Mouse (Mus musculus) megakaryocyte, embryonic 14.5 days (primary cell): Measurements from ENCODE around the gene Fbxo4. TPM values are rescaled to one million over a fixed set of nuclear protein-coding genes. Genes with fewer than 3 reads are reported as not detected.
A peak's percentile ranks its signal among the peaks of the same experiment; 100 is the strongest.

ENCODE experiments used
- H3K27me3 ChIP-seq: replicated peaks from 2 replicates; pipeline ENCODE3; 2012; ENCODE audit warnings: inconsistent platforms
- H3K36me3 ChIP-seq: replicated peaks from 2 replicates; pipeline ENCODE3; 2012; ENCODE audit warnings: low read length, inconsistent platforms, mixed read lengths
- H3K4me1 ChIP-seq: 2 replicates; pipeline ENCODE4 v1.6.1; 2012; ENCODE audit warnings: inconsistent platforms
- H3K4me3 ChIP-seq: replicated peaks from 2 replicates; pipeline ENCODE3; 2012; ENCODE audit warnings: moderate library complexity, mild to moderate bottlenecking, inconsistent platforms
- H3K9me3 ChIP-seq: 2 replicates; pipeline ENCODE4 v1.6.1; 2012; ENCODE audit warnings: inconsistent platforms
- FLI1 ChIP-seq: IDR thresholded peaks from 2 replicates; pipeline ENCODE4 v1.6.1; 2012; ENCODE audit warnings: low read length, inconsistent platforms, mixed read lengths
- GATA1 ChIP-seq: IDR thresholded peaks from 3 replicates; pipeline ENCODE4 v1.6.1; 2012; ENCODE audit warnings: mixed read lengths, low read length, inconsistent platforms, borderline replicate concordance
- polyA plus RNA-seq: library from polyadenylated mRNA; stranded (reverse); fragments of >175 nt; gene quantifications from 2 replicates; pipeline ENCODE4 v1.2.3, GENCODE M21; 2012; ENCODE audit warnings: low replicate concordance; ENCODE audit not compliant: insufficient read depth

The Fbxo4 gene
- polyA plus RNA-seq, 1 experiment: 1.6 TPM

GRCm38 (mm10) chr15:3982732-3983131 is 3.4 kb upstream of the Fbxo4 start:
- H3K4me3 ChIP-seq: no peak overlapping the region
- peaks cover 23% of the 10 kb centered on the region for H3K4me1 ChIP-seq
- TF ChIP-seq GATA1 (no peak), FLI1 (no peak)
- no peaks in the 10 kb centered on the region for H3K9me3 ChIP-seq
- H3K27me3 ChIP-seq: no peaks in the 10 kb centered on the region
- H3K36me3 ChIP-seq: peaks cover 58% of the 10 kb centered on the region

GRCm38 (mm10) chr15:3979871-3980270 is 498 bp upstream of the Fbxo4 start:
- Histone ChIP-seq H3K4me3 (peak overlapping the region; percentile 93), H3K36me3 (peaks cover 41% of the 10 kb centered on the region), H3K27me3 (no peaks in the 10 kb centered on the region), H3K9me3 (no peaks in the 10 kb centered on the region), H3K4me1 (peaks cover 19% of the 10 kb centered on the region)
- TF ChIP-seq FLI1: no peak

- H3K9me3 ChIP-seq: no peaks in the 10 kb centered on the region
- TF ChIP-seq FLI1 (no peak), GATA1 (no peak)
- H3K36me3 ChIP-seq: peaks cover 29% of the 10 kb centered on the region
- no peak overlapping the region for H3K4me3 ChIP-seq
- H3K27me3 ChIP-seq: no peaks in the 10 kb centered on the region
- H3K4me1 ChIP-seq: peaks cover 13% of the 10 kb centered on the region
These were observed 1.1 kb downstream of the Fbxo4 start for GRCm38 (mm10) chr15:3978279-3978678.

- H3K9me3 ChIP-seq: no peaks in the 10 kb centered on the region
- H3K36me3 ChIP-seq: peaks cover 36% of the 10 kb centered on the region
- H3K4me1 ChIP-seq: no peaks in the 10 kb centered on the region
- no peak for TF ChIP-seq GATA1
- TF ChIP-seq FLI1: no peak
- no peak overlapping the region for H3K4me3 ChIP-seq
- no peaks in the 10 kb centered on the region for H3K27me3 ChIP-seq
These were observed 6.1 kb downstream of the Fbxo4 start for GRCm38 (mm10) chr15:3973300-3973699.

- no peaks in the 10 kb centered on the region for H3K9me3 ChIP-seq
- peaks cover 34% of the 10 kb centered on the region for H3K36me3 ChIP-seq
- no peaks in the 10 kb centered on the region for H3K4me1 ChIP-seq
- no peaks in the 10 kb centered on the region for H3K27me3 ChIP-seq
- no peak overlapping the region for H3K4me3 ChIP-seq
- TF ChIP-seq GATA1: no peak
- no peak for TF ChIP-seq FLI1
These were observed 9.2 kb downstream of the Fbxo4 start for GRCm38 (mm10) chr15:3970193-3970592.

- no peaks in the 10 kb centered on the region for H3K4me1 ChIP-seq
- no peak overlapping the region for H3K4me3 ChIP-seq
- no peaks in the 10 kb centered on the region for H3K27me3 ChIP-seq
- no peak for TF ChIP-seq GATA1
- TF ChIP-seq FLI1: no peak
- H3K36me3 ChIP-seq: peaks cover 32% of the 10 kb centered on the region
- H3K9me3 ChIP-seq: no peaks in the 10 kb centered on the region
These were observed 9.6 kb downstream of the Fbxo4 start for GRCm38 (mm10) chr15:3969743-3970142.

GRCm38 (mm10) chr15:3962251-3962650 is 17.1 kb downstream of the Fbxo4 start:
- Histone ChIP-seq H3K4me3 (no peak overlapping the region), H3K36me3 (peaks cover 3% of the 10 kb centered on the region), H3K27me3 (no peaks in the 10 kb centered on the region), H3K9me3 (no peaks in the 10 kb centered on the region), H3K4me1 (peaks cover 4% of the 10 kb centered on the region; the same call in 1 of the 2 replicates)
- TF ChIP-seq GATA1 (no peak), FLI1 (no peak)

GRCm38 (mm10) chr15:3960094-3960493 is 19.3 kb downstream of the Fbxo4 start:
- TF ChIP-seq GATA1: no peak
- TF ChIP-seq FLI1: no peak
- H3K4me1 ChIP-seq: peaks cover 4% of the 10 kb centered on the region; the same call in 1 of the 2 replicates

GRCm38 (mm10) chr15:3957982-3958381 is 21.4 kb downstream of the Fbxo4 start:
- H3K4me3 ChIP-seq: no peak overlapping the region
- H3K9me3 ChIP-seq: peaks cover 11% of the 10 kb centered on the region
- H3K27me3 ChIP-seq: no peaks in the 10 kb centered on the region
- TF ChIP-seq FLI1 (no peak), GATA1 (no peak)
- H3K36me3 ChIP-seq: no peaks in the 10 kb centered on the region
- H3K4me1 ChIP-seq: peaks cover 4% of the 10 kb centered on the region; the same call in 1 of the 2 replicates

More at GRCm38 (mm10) chr15:3960094-3960493, 19.3 kb downstream of the Fbxo4 start:
- H3K36me3 ChIP-seq: no peaks in the 10 kb centered on the region
- no peaks in the 10 kb centered on the region for H3K27me3 ChIP-seq
- no peaks in the 10 kb centered on the region for H3K9me3 ChIP-seq
- H3K4me3 ChIP-seq: no peak overlapping the region

GRCm38 (mm10) chr15:3954971-3955370 is 24.4 kb downstream of the Fbxo4 start:
- H3K27me3 ChIP-seq: no peaks in the 10 kb centered on the region
- peaks cover 11% of the 10 kb centered on the region for H3K9me3 ChIP-seq
- H3K4me3 ChIP-seq: no peak overlapping the region
- H3K36me3 ChIP-seq: no peaks in the 10 kb centered on the region
- TF ChIP-seq FLI1 (no peak), GATA1 (no peak)
- peaks cover 4% of the 10 kb centered on the region; the same call in 1 of the 2 replicates for H3K4me1 ChIP-seq

GRCm38 (mm10) chr15:3938132-3938531 is 41.2 kb downstream of the Fbxo4 start:
- H3K27me3 ChIP-seq: no peaks in the 10 kb centered on the region
- TF ChIP-seq GATA1 (no peak), FLI1 (no peak)
- H3K36me3 ChIP-seq: no peaks in the 10 kb centered on the region
- H3K9me3 ChIP-seq: no peaks in the 10 kb centered on the region
- H3K4me1 ChIP-seq: no peaks in the 10 kb centered on the region
- H3K4me3 ChIP-seq: no peak overlapping the region
